Mouse (Mus musculus): ENCODE measurements at regions not wholly inside any gene's neighbourhood (a gene's known extent, or its start where the extent isn't known, plus 50 kb on each side); places are given as distances from the start of the nearest gene placed in this dataset.

DNA sequence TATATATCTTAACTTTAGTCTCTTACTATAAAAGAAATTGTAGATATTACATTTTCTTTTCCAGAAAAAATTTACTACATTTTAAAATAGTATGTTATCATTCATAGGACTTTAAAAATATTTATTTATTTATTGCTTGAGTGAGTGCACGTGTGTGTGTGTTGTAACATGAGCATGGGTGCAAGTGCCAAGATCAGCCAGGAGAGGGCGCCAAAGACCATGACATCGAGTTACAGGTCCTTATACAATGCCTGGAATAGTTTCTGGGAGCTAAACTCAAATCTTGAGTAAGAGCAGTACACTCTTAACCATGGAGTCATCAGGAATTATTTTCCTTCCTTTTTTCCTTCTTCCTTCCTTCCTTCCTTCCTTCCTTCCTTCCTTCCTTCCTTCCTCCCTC lies 185.4 kb upstream of the Mageb4 start:
- Histone ChIP-seq H3K4me2 (ENCODE audit: low read depth) (no peak overlapping the region), H3K27me3 (ENCODE audit: control insufficient read depth, insufficient read depth, low read length) (no peaks in the 10 kb centered on the region), H3K36me3 (ENCODE audit: control insufficient read depth, insufficient read depth, low read length) (no peaks in the 10 kb centered on the region), H3K27ac (ENCODE audit: low read depth, low read length) (no peak overlapping the region), H3K9ac (ENCODE audit: low read length) (no peak overlapping the region), H3K9me3 (ENCODE audit: control insufficient read depth, low read length) (no peaks in the 10 kb centered on the region), H3K4me1 (ENCODE audit: control insufficient read depth, insufficient read depth, low read length) (no peaks in the 10 kb centered on the region), H3K4me3 (ENCODE audit: low read depth, low read length) (no peak overlapping the region)
- ATAC-seq (ENCODE audit: insufficient read depth, low FRiP score, low TSS enrichment): no peak
- WGBS: 10% methylated on average over 3 of the region's 3 CpGs
- peak; percentile 34 for DNase-seq (ENCODE audit: low spot score)
